Mouse (Mus musculus) cortical plate, adult 2 months (tissue): Measurements from ENCODE around the gene Slc2a4.

Experiments
- CTCF ChIP-seq: fragments of 200-500 bp; IDR thresholded peaks from 2 replicates; pipeline ENCODE4 v1.5.1; 2011; ENCODE audit warnings: mild to moderate bottlenecking, control low read depth, low read length; ENCODE audit not compliant: insufficient read depth; ENCODE audit errors: extremely low read depth
- POLR2A ChIP-seq: fragments of 200-500 bp; IDR thresholded peaks from 2 replicates; pipeline ENCODE4 v1.6.1; 2011; ENCODE audit warnings: mild to moderate bottlenecking, low read length, control low read depth; ENCODE audit not compliant: insufficient read depth; ENCODE audit errors: extremely low read depth

DNA sequence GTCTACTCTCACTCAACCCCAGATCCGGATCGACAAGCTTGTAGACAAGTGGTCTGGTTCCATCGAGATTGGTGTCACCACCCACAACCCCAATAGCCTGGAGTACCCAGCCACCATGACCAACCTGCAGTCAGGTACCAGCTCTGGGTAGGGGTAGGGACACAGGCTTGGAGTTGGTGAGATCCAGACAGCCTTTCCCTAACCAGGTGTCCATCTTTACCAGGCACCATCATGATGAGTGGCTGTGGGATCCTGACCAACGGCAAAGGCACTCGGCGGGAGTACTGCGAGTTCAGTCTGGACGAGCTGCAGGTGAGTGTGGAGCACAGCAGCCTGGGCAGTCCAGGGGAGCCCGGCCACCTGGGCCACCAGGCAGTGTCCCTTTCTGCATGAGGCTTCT is 43.7 kb downstream of the Slc2a4 start:
- no peak for TF ChIP-seq POLR2A
- TF ChIP-seq CTCF, result no peak
